Mouse (Mus musculus): ENCODE measurements around the gene Fam161b. TPM values are rescaled to one million over a fixed set of nuclear protein-coding genes. Genes with fewer than 3 reads are reported as not detected.

The Fam161b gene
- polyA plus RNA-seq, 1 experiment from 2014 or later: 14.2 TPM

DNA sequence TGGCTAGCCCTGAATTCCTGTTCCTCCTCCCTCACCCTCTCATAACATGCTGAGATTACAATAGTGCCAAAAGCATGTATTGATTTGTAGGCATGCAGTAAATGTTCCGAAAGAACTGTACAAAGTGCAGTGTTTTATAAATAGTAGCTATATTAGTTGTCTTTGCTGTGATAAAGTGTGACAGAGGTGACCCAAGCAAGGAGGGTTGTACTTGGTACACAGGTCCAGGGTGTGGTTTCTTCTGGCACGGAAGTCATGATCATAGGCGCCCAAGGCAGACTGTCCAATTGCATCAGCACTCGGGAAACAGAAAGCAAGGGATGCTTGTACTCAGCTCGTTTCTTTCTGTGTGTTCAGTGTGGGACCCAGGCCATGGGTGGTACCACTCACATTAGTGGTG lies 57.5 kb downstream of the Fam161b start:
- Histone ChIP-seq H3K4me1 (replicated peaks) (no peaks in the 10 kb centered on the region), H3K4me2 (no peak overlapping the region), H3K36me3 (peaks cover 43% of the 10 kb centered on the region), H3K27ac (replicated peaks) (no peak overlapping the region), H3K9ac (no peak overlapping the region), H3K9me3 (no peaks in the 10 kb centered on the region), H3K27me3 (no peaks in the 10 kb centered on the region), H3K4me3 (no peak overlapping the region)
- 89% methylated on average over 5 of the region's 5 CpGs for WGBS
- ATAC-seq (ENCODE audit: low read depth): no peak

DNA sequence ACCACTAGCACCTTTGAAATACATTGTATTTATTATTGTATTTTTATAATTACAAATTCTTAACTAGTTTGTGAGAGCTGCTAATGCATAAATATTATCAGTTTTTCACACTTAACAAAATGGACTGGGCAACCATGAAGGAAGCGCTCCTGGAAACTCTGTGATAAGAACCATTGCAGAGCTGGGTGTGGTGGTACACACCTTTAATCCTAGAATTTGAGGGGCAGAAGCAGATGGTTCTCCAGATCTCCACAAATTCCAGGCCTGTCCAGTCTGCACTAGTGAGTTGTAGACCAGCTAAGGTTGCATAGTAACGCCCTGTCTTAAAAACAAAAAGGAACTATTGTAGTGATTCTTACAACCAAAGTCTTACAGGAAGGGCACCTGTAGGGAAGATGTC lies 62.4 kb downstream of the Fam161b start:
- Histone ChIP-seq H3K27me3 (no peaks in the 10 kb centered on the region), H3K36me3 (peaks cover 50% of the 10 kb centered on the region), H3K4me3 (no peak overlapping the region), H3K9me3 (no peaks in the 10 kb centered on the region), H3K4me2 (no peak overlapping the region), H3K4me1 (replicated peaks) (no peaks in the 10 kb centered on the region), H3K27ac (replicated peaks) (no peak overlapping the region), H3K9ac (no peak overlapping the region)
- no peak for ATAC-seq (ENCODE audit: low read depth)
- WGBS: 97% methylated on average over 2 of the region's 2 CpGs

GRCm38 (mm10) chr12:84297851-84298250 lies 63.8 kb downstream of the Fam161b start:
- Histone ChIP-seq H3K27ac (replicated peaks) (no peak overlapping the region), H3K9ac (no peak overlapping the region), H3K4me3 (no peak overlapping the region), H3K4me2 (no peak overlapping the region), H3K4me1 (replicated peaks) (no peaks in the 10 kb centered on the region), H3K9me3 (no peaks in the 10 kb centered on the region), H3K36me3 (peaks cover 49% of the 10 kb centered on the region), H3K27me3 (no peaks in the 10 kb centered on the region)
- WGBS: 93% methylated on average over 6 of the region's 6 CpGs
- ATAC-seq (ENCODE audit: low read depth): no peak

Other genes starting within 250 kb of the Fam161b start
- gene Dnal1, start 247.5 kb downstream of the Fam161b start, polyA plus RNA-seq (2015; fragmentation: Nextera tagmentation; extraction: Ambion mirVana): 4.9 and 7.0 TPM in 2 replicates
- gene Pnma1, start 213.3 kb downstream of the Fam161b start, polyA plus RNA-seq (2015; fragmentation: Nextera tagmentation; extraction: Ambion mirVana): 3.1 and 3.7 TPM in 2 replicates
- gene Elmsan1, start 143.0 kb downstream of the Fam161b start, polyA plus RNA-seq (2015; fragmentation: Nextera tagmentation; extraction: Ambion mirVana): 4.9 TPM in 2 replicates
- gene Ptgr2, start 76.6 kb downstream of the Fam161b start, polyA plus RNA-seq (2015; fragmentation: Nextera tagmentation; extraction: Ambion mirVana): 14.0 and 16.3 TPM in 2 replicates
- gene Zfp410, start 45.0 kb downstream of the Fam161b start, polyA plus RNA-seq (2015; fragmentation: Nextera tagmentation; extraction: Ambion mirVana): 82.1 and 83.7 TPM in 2 replicates
- 39.4 and 41.3 TPM in 2 replicates for gene Coq6, start 176 bp downstream of the Fam161b start, polyA plus RNA-seq (2015; fragmentation: Nextera tagmentation; extraction: Ambion mirVana)
- 12.5 and 12.6 TPM in 2 replicates for gene Entpd5, start 47.2 kb upstream of the Fam161b start, polyA plus RNA-seq (2015; fragmentation: Nextera tagmentation; extraction: Ambion mirVana)
- gene Bbof1, start 47.2 kb upstream of the Fam161b start, polyA plus RNA-seq (2015; fragmentation: Nextera tagmentation; extraction: Ambion mirVana): 3.0 and 4.7 TPM in 2 replicates
- 27.6 and 33.3 TPM in 2 replicates for gene Rnf113a2, start 55.4 kb upstream of the Fam161b start, polyA plus RNA-seq (2015; fragmentation: Nextera tagmentation; extraction: Ambion mirVana)
- 31.5 and 31.9 TPM in 2 replicates for gene Aldh6a1, start 89.2 kb upstream of the Fam161b start, polyA plus RNA-seq (2015; fragmentation: Nextera tagmentation; extraction: Ambion mirVana)
- gene Lin52, start 89.6 kb upstream of the Fam161b start, polyA plus RNA-seq (2015; fragmentation: Nextera tagmentation; extraction: Ambion mirVana): 31.7 and 33.6 TPM in 2 replicates
- gene Vsx2, start 207.9 kb upstream of the Fam161b start, polyA plus RNA-seq (2015; fragmentation: Nextera tagmentation; extraction: Ambion mirVana): 7.5 and 7.7 TPM in 2 replicates

All from neural tube, embryonic 13.5 days (tissue).